Mouse (Mus musculus) neural tube, postnatal 0 days (tissue): ENCODE results near the gene Noxred1. TPM values are rescaled to one million over a fixed set of nuclear protein-coding genes. Genes with fewer than 3 reads are reported as not detected.

Experiments
- microRNA-seq: library from miRNA; unstranded; fragments of <30 nt; microRNA quantifications from one replicate; pipeline ENCODE4, GENCODE M21; 2016
- polyA plus RNA-seq: library from polyadenylated mRNA; unstranded; fragments of >200 nt; fragmentation: Nextera tagmentation; extraction: Ambion mirVana; gene quantifications from 2 replicates; pipeline ENCODE4 v1.2.1, GENCODE M21; 2015

Noxred1 gene
- polyA plus RNA-seq = 0.34 and 0.40 TPM in 2 replicates

GRCm38 (mm10) chr12:87238632-87239031 lies at the start of gene Noxred1:
Noxred1 (minus strand) TSS chr12:87238732.

GRCm38 (mm10) chr12:87266108-87266826 lies 27.7 kb upstream of the Noxred1 start, which contains the start of the genes Vipas39 and Ahsa1:
Vipas39 (minus strand) TSS chr12:87266256.
Ahsa1 (plus strand) TSS chr12:87266479.

GRCm38 (mm10) chr12:87199973-87200586 lies 38.5 kb downstream of the Noxred1 start, which contains the start of gene Tmed8:
Tmed8 (minus strand) TSS chr12:87200454.

GRCm38 (mm10) chr12:87199206-87199972 lies 39.1 kb downstream of the Noxred1 start, which contains the start of gene Samd15:
Samd15 (plus strand) TSS chr12:87199723.

Small RNA genes lying within 50 kb of the gene (microRNA-seq; reads per million reads assigned to microRNA genes)
- gene Gm47293 = not detected

Other genes starting within 250 kb of the Noxred1 start
- gene Zdhhc22, start 248.3 kb downstream of the Noxred1 start, polyA plus RNA-seq = 21.8 and 22.2 TPM in 2 replicates
- gene Tmem63c, start 217.4 kb downstream of the Noxred1 start, polyA plus RNA-seq = 7.5 and 11.2 TPM in 2 replicates
- 10.1 and 11.1 TPM in 2 replicates for gene Ngb, start 136.2 kb downstream of the Noxred1 start, polyA plus RNA-seq
- gene Gstz1, start 91.6 kb downstream of the Noxred1 start, polyA plus RNA-seq = 41.1 and 42.6 TPM in 2 replicates
- gene Pomt2, start 90.8 kb downstream of the Noxred1 start, polyA plus RNA-seq = 11.7 and 12.4 TPM in 2 replicates
- 1.6 and 2.0 TPM in 2 replicates for gene Samd15, start 39.0 kb downstream of the Noxred1 start, polyA plus RNA-seq
- gene Tmed8, start 38.3 kb downstream of the Noxred1 start, polyA plus RNA-seq = 4.0 and 4.9 TPM in 2 replicates
- 40.3 and 44.8 TPM in 2 replicates for gene Vipas39, start 27.5 kb upstream of the Noxred1 start, polyA plus RNA-seq
- 170 and 182 TPM in 2 replicates for gene Ahsa1, start 27.7 kb upstream of the Noxred1 start, polyA plus RNA-seq
- 1.1 and 1.4 TPM in 2 replicates for gene Ism2, start 61.0 kb upstream of the Noxred1 start, polyA plus RNA-seq
- 74.2 and 76.9 TPM in 2 replicates for gene Sptlc2, start 149.6 kb upstream of the Noxred1 start, polyA plus RNA-seq
- 229 and 264 TPM in 2 replicates for gene Slirp, start 205.2 kb upstream of the Noxred1 start, polyA plus RNA-seq
- gene Alkbh1, start 205.3 kb upstream of the Noxred1 start, polyA plus RNA-seq = 25.1 and 26.6 TPM in 2 replicates
- gene Snw1, start 233.5 kb upstream of the Noxred1 start, polyA plus RNA-seq = 77.9 and 80.9 TPM in 2 replicates